Comparison of ENCODE assay signal across 22 mouse cellular contexts in genomic region chr17:27062684-27063083, GRCm38 (mm10).
"Had no signal": no experiment of that assay in that cellular context is flagged by ENCODE, and none has a peak within 500 bp of the region (broad histone marks: within the 10 kb centered on the region; RNA-seq: fewer than 3 reads in every experiment).

No protein-coding gene starts in this region.

- H3K9me3 ChIP-seq: limb, embryonic 15.5 days; midbrain, embryonic 12.5 days; midbrain, embryonic 15.5 days; neural tube, embryonic 12.5 days; neural tube, embryonic 15.5 days had no signal

- H3K4me2 ChIP-seq: limb, embryonic 12.5 days; limb, embryonic 15.5 days; liver, embryonic 11.5 days; lung, embryonic 14.5 days; midbrain, embryonic 12.5 days; midbrain, embryonic 15.5 days; neural tube, embryonic 12.5 days; neural tube, embryonic 15.5 days had no signal

- H3K27me3 ChIP-seq: limb, embryonic 15.5 days had no signal

- H3K36me3 ChIP-seq: limb, embryonic 12.5 days; limb, embryonic 15.5 days; midbrain, embryonic 12.5 days; midbrain, embryonic 15.5 days; neural tube, embryonic 12.5 days; neural tube, embryonic 15.5 days had no signal

- ATAC-seq: liver, postnatal 0 days; midbrain, embryonic 15.5 days had no signal

- H3K4me3 ChIP-seq: left cerebral cortex, adult 2 months; limb, embryonic 12.5 days; limb, embryonic 15.5 days; midbrain, embryonic 12.5 days; midbrain, embryonic 15.5 days; neural tube, embryonic 12.5 days; neural tube, embryonic 15.5 days had no signal

- H3K27ac ChIP-seq: left cerebral cortex, adult 2 months; limb, embryonic 12.5 days; limb, embryonic 15.5 days; liver, embryonic 14.5 days; macrophage; midbrain, embryonic 12.5 days; midbrain, embryonic 15.5 days; neural tube, embryonic 12.5 days; neural tube, embryonic 15.5 days had no signal

- DNase-seq: kidney, adult 2 months; kidney, postnatal 10 days; kidney, postnatal 36 days; layer of hippocampus, postnatal 36 days; left cerebral cortex, postnatal 4 days; liver, postnatal 0 days; lung, embryonic 14.5 days; retina, postnatal 1 day; right cerebral cortex, postnatal 4 days; thymus, adult 2 months; thymus, postnatal 14 days; thymus, postnatal 4 days had no signal

- H3K9ac ChIP-seq: limb, embryonic 12.5 days; limb, embryonic 15.5 days; liver, embryonic 14.5 days; liver, postnatal 0 days; lung, embryonic 14.5 days; midbrain, embryonic 12.5 days; midbrain, embryonic 15.5 days; neural tube, embryonic 12.5 days; neural tube, embryonic 15.5 days had no signal

- H3K4me1 ChIP-seq: midbrain, embryonic 12.5 days had no signal
